Mouse (Mus musculus): Measurements from ENCODE around the gene Pilra.

DNA sequence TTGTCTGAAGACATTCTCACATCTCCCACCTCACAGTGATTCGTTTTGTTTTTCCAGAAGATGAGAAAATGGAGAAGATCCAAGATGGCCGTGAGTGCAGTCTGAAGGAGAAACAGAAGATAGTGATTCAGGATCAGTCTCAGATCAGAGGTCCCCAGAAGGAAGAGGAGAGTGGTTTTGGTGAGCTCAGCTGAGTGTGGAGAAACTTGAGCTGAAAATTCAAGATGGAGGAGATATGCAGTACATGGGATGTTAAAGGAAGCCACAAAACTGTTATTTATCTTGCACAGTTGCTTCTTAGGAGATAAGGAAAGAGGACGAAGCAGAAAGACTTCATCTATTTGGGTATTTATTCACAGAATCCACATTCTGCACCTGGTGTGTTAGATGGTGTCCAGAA, 35.2 kb downstream of the Pilra start:
- TF ChIP-seq EP300 (IDR thresholded peaks at IDR 0.05; ENCODE audit: insufficient read depth, low read depth, low read length), result no peak
- no peak for TF ChIP-seq POLR2A (IDR thresholded peaks at IDR 0.05; ENCODE audit: insufficient read depth, low read depth, low read length)

Data from heart, adult 2 months (tissue).